Mouse (Mus musculus): ENCODE results near the gene Timp2.

Gene Timp2

GRCm38 (mm10) chr11:118369657-118370056, 14.1 kb upstream of the Timp2 start:
- no peak for DNase-seq (ENCODE audit: low spot score in 2 of 2)

DNA sequence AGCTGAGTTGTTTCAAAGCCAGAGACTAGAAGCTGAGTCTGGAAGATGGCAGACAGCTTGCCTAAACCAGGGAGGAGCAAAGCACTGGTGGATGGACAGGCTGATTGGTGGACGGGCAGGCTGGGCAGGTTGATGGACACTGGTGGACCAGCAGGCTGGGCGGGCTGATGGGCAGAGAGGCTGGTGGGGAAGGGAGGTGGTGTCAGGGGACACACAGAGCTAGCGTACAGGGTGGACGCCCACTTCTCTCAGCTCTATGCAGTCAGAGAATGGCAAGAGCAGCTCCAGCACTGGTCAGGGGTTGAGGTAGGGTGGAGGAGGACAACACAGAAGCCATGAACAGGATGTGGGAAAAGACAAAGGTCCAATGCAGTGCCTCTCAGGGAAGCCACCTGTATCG, 13.7 kb upstream of the Timp2 start:
- no peak for DNase-seq (ENCODE audit: low spot score in 2 of 2)

- DNase-seq (ENCODE audit: low spot score in 2 of 2), result no peak
Observed at GRCm38 (mm10) chr11:118368330-118368729, 12.8 kb upstream of the Timp2 start.

GRCm38 (mm10) chr11:118366559-118366958, 11.0 kb upstream of the Timp2 start:
- DNase-seq (ENCODE audit: low spot score in 2 of 2), result no peak

DNA sequence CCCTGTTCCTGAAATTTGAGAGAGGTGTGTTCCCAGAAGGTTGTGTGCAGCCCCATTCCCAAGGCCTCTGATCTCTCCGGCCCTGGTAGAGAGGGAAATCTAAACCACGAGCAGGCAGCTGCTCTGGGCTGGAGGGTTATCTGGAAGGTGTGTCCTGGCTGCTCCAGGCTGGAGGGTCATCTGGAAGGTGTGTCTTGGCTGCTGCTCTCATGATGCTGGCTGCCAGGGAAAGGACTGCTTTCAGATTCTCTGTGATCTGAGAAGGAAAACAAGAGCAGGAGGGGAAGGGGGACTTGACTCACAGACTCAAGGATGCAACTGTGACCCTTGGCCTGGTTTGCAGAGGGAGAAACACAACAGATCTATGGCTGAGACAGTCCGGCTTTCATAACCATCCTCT, 10.6 kb upstream of the Timp2 start:
- no peak for DNase-seq (ENCODE audit: low spot score in 2 of 2)

- DNase-seq (ENCODE audit: low spot score in 2 of 2), result no peak
Observed at GRCm38 (mm10) chr11:118365171-118365570, 9.6 kb upstream of the Timp2 start.

- no peak for DNase-seq (ENCODE audit: low spot score in 2 of 2)
Observed at GRCm38 (mm10) chr11:118364021-118364420, 8.5 kb upstream of the Timp2 start.

GRCm38 (mm10) chr11:118362971-118363518, 7.5 kb upstream of the Timp2 start:
- no peak for DNase-seq (ENCODE audit: low spot score in 2 of 2)

- no peak for DNase-seq (ENCODE audit: low spot score in 2 of 2)
Observed at GRCm38 (mm10) chr11:118362501-118362900, 7.0 kb upstream of the Timp2 start.

DNA sequence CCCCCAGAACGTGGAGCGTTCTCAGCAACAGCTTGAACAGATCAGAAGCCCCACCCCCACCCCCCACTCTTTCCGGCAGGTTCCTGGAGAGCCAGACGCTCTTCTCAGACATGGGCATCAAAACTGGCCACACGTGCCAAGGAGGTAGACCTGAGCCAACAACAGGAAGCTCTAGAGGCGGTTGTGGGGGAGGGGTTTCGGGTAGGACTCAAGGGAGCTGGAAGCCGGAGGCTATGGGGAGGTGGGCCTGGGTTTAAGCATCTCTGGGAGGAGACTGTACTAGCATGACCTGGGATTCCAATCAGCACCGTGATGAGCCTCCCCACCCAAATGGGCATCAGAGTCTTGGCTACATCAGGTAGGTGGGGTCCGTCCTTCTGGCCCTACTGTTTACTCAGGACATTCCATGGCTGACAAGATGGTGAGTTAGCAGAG, 5.4 kb upstream of the Timp2 start:
- no peak for DNase-seq (ENCODE audit: low spot score in 2 of 2)

DNA sequence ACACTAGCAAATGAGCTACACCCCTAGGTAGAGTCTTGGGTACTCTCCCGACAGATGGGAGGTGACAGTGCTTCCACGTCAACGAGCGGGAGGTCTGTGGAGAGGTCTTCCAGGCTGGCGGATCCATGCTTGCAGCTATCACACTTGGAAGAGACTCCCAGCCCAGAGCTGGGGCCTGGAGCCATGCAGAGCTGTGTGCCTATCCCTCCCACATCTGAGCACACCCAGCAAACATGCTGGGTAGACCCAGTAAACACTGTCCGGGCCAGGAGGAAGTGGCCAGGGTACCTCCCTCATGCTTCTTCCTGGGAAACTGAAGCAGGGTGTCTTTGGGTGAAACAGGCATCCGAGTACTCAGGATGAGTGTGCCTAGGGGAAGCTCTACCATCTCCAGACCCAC, 5.0 kb upstream of the Timp2 start:
- DNase-seq (ENCODE audit: low spot score in 2 of 2), result no peak

GRCm38 (mm10) chr11:118355205-118355604, 335 bp downstream of the Timp2 start:
- DNase-seq (ENCODE audit: low spot score in 2 of 2), result peak; percentile 82 to 83

DNA sequence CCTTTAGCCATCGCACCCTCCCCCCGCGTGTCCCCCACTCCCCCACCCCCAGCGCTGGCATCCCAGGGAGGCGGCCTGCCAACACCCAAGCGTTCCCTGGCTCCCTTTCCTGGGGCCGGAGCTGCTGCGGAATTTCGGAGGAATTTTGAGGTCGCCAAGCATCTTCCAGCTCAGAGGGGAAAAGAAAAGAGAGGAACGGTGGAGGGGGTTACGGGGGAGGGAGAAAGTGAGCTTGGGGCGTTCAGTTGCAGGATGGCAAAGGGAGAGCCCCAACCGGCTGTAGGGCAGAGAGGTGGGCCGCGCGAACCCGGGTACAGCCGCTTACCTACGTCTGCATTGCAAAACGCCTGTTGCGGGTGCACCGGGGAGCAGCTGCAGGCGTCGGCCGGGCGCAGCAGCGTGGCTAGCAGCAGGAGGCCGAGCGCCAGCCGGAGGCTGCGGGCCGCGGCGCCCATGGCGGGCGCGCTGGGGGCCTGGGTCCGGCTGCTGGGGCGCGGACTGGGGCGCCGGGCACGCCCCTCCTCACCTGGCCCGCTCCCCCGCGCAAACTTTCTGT, 826 bp downstream of the Timp2 start:
- DNase-seq (ENCODE audit: low spot score in 2 of 2), result peak; percentile 21 to 30

DNA sequence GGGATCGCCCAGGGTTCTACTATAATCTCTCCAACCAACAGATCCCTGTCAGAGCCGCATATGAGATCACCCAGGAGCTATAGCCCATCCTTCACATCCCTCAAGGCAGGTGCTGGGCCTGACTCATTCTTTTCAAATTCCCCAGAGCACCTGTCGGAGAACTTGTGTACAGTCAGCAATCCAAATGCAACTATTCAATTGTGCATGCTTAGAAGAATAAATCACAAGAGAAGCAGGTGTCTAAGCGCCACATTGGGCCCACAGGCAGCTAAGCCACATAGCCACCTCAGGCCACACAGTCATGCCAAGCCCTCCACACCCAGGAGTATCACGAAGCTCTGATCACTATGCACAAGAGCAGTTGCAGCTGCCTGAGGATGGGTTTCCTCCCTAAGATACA, 6.0 kb downstream of the Timp2 start:
- no peak for DNase-seq (ENCODE audit: low spot score in 2 of 2)

DNA sequence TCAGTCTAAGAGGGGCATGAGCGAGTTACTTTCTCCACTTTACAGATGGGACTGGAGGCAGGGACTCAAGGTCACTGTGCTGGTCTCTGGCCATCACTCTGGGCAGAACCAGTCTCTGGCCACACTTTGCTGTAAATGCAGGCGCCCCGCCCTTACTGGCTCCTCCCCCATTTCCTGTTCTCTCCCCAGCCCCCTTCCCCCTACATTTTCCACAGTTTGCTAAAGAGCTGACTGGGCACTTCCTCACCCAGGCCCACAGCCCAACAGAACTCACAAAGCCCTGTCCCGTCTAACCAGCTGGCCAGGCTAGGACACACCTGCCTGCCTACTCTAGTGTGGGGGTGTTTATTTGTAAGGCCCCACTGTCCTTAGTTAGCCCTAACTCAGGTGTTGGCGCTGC, 6.7 kb downstream of the Timp2 start:
- DNase-seq (ENCODE audit: low spot score in 2 of 2), result no peak

GRCm38 (mm10) chr11:118348419-118348818, 7.1 kb downstream of the Timp2 start:
- DNase-seq (ENCODE audit: low spot score in 2 of 2), result no peak

GRCm38 (mm10) chr11:118347911-118348310, 7.6 kb downstream of the Timp2 start:
- no peak for DNase-seq (ENCODE audit: low spot score in 2 of 2)

- DNase-seq (ENCODE audit: low spot score in 2 of 2), result no peak
Observed at GRCm38 (mm10) chr11:118347391-118347790, 8.1 kb downstream of the Timp2 start.

DNA sequence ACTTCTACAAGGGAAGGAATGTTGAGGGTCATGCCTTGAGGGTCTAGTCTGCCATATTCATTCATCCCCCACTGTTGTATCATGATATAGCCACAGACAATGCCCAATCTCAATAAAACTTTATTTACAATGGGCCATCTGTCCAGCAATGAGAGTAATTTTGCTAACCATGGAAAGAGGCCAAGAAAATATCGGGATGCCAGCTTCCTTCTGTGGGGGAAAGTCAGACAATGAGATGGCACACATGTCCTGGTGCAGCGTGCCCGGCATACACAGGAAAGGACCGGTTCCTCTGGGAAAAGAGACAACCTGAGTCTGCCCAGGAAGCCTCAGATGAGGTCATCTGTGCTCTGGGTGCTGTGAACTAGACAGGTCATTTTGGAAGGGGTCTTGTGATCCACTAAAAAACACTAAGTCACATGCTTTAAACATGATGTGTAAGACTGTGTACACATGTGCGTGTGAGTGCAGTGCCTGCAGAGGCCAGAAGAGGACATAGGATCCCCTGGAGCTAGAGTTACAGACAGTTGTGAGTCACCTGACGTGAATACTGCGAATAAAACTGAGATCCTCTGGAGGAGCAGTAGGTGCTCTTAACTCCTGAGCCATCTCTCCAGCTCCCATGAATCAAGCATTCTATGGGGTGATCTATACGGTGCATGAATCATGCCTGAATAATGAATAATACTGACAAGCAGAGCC, 9.0 kb downstream of the Timp2 start:
- no peak for DNase-seq (ENCODE audit: low spot score in 2 of 2)

DNA sequence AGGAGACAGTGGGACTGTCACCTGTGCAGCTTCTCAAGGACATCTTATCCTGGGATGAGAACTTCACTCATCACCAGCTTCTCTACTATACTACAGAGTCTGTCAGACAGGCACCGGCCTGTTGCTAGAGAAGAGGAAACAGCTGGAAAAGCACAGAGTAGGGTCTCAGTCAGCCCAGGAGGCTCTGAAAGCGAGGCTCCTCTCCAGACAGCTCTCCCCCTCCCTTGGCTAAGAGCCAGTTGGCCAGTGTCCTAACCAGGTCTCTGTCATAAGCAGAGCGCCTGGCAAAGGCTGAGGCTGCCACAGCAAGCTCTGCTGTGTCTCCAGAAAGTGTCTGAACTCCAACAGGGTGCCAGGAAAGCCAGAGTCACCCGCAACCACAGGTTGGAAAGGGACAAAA, 9.8 kb downstream of the Timp2 start:
- DNase-seq (ENCODE audit: low spot score in 2 of 2), result no peak

- no peak for DNase-seq (ENCODE audit: low spot score in 2 of 2)
Observed at GRCm38 (mm10) chr11:118343629-118344028, 11.9 kb downstream of the Timp2 start.

- DNase-seq (ENCODE audit: low spot score in 2 of 2), result no peak
Observed at GRCm38 (mm10) chr11:118342400-118342981, 13.0 kb downstream of the Timp2 start, which contains the start of gene Cep295nl. Gene Cep295nl, minus strand, starts transcription at chr11:118342500.

All from frontal cortex, postnatal 36 days (tissue).